Mouse (Mus musculus): ENCODE data around the gene Tfb1m. TPM values are rescaled to one million over a fixed set of nuclear protein-coding genes. Genes with fewer than 3 reads are reported as not detected.
A peak's percentile ranks its signal among the peaks of the same experiment; 100 is the strongest.

Gene Tfb1m
- polyA plus RNA-seq, 1 experiment from 2014 or later: 15.0 TPM

DNA sequence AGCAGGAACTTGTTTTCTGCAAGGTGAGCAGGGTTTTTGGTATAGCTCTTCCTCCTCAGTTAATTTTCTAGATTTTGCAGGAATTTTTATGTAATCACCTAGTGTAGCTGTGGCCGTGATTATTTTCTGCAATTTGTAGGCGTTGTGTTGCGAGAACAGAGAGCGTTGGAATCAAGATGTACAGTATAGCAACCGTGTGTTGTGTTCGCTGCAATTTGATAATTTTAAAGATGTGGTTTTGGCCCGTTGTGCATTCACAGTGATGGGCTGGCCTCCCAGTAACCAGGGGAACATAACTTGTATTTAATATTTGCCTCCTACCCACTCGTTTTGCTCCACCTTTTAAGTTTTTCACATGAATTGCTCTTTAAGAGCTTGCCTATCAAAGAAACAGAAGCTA, 74.5 kb downstream of the Tfb1m start:
- no peak for ATAC-seq (replicated peaks; ENCODE audit: low FRiP score, low read depth)
- Histone ChIP-seq H3K4me2 (ENCODE audit: low read length) (no peak overlapping the region), H3K27me3 (ENCODE audit: insufficient read depth, low read length) (no peaks in the 10 kb centered on the region), H3K9ac (ENCODE audit: low read depth, low read length) (no peak overlapping the region), H3K36me3 (ENCODE audit: insufficient read depth, low read length) (no peaks in the 10 kb centered on the region), H3K27ac (no peak overlapping the region), H3K4me1 (replicated peaks; ENCODE audit: insufficient read depth, low read length) (no peaks in the 10 kb centered on the region), H3K4me3 (replicated peaks; ENCODE audit: low read depth, low read length) (no peak overlapping the region), H3K9me3 (replicated peaks; ENCODE audit: low read length) (no peaks in the 10 kb centered on the region)
- 89% methylated on average over 8 of the region's 8 CpGs for WGBS
- TF ChIP-seq CTCF (IDR thresholded peaks at IDR 0.05; ENCODE audit: low read depth): no peak
- no peak for DNase-seq (ENCODE audit: low spot score)

DNA sequence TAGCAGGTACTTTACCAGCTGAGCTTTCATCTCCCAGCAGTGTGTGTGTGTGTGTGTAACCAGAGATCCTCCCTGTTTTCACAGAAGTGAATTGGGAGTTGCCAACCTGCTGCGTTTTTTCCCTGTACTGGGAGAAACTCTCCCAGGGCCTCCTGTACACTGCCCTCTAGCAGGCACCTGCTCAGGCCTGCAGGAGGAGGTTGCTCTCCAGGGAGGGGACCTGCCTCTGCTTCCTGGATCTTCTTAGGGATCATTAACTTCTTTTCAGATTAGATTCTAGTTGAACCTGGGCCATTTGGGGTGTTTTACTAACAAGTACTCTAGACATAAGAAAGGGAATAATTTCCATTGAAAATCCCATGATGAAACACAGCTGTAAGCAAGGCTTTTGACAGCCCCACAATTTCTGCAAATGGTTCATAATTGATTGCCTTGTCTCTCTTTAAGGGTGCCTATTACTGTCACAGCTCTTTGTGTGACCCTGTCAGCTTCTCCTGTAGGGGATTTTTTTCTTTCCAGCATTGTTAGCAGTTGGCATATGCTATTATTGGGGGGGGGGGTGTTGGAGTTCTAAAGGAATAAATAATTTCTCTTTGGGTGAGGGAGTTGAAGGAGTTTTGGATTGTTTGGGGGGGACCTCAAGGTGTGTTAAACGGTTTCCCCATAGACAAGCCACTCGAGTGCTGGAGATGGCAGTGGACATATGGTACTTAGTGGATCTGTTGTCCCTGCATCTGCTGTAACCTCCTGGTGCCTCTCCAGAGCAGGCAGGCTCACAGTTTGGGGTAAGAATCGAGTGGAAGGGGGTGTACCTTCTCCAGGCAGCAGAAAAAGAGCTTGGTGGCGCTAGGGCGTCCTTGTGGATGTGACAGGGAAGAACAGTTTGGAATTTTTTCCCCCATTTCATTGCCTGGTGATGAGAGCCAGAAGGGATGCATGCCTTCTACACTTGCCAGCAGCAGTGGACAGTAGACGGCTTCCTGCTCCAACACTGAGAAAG, 75.7 kb downstream of the Tfb1m start:
- H3K9ac ChIP-seq (ENCODE audit: low read depth, low read length): no peak overlapping the region
- TF ChIP-seq CTCF (IDR thresholded peaks at IDR 0.05; ENCODE audit: low read depth): peak; percentile 42; the same call in 1 of the 2 replicates
- H3K9me3 ChIP-seq (replicated peaks; ENCODE audit: low read length): no peaks in the 10 kb centered on the region
- no peak overlapping the region for H3K27ac ChIP-seq
- no peaks in the 10 kb centered on the region for H3K27me3 ChIP-seq (ENCODE audit: insufficient read depth, low read length)
- WGBS: 65% methylated on average over 7 of the region's 7 CpGs
- H3K36me3 ChIP-seq (ENCODE audit: insufficient read depth, low read length): no peaks in the 10 kb centered on the region
- H3K4me1 ChIP-seq (replicated peaks; ENCODE audit: insufficient read depth, low read length): no peaks in the 10 kb centered on the region
- ATAC-seq (replicated peaks; ENCODE audit: low FRiP score, low read depth) (no peak), DNase-seq (ENCODE audit: low spot score) (peak; percentile 29)
- H3K4me3 ChIP-seq (replicated peaks; ENCODE audit: low read depth, low read length): no peak overlapping the region
- H3K4me2 ChIP-seq (ENCODE audit: low read length): no peak overlapping the region

DNA sequence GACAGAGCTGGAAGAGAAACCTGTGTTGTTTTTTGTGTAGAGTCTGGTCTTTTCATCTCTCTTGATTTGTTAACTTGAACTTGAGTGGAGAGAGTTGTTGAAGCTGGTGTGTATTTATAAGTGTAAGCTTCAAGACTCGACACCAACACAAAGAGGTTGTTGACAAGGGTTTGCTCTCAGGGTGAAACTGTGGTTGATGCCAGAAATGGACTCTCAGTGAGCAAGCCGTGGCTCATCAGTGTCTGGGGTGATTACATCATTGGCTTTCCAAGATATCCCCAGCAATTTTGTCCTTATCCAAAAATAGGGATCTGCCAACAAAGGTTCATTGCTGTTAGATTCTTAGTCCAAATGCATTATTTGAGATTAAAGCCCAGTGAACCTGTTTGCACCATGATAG, 81.0 kb downstream of the Tfb1m start:
- DNase-seq (ENCODE audit: low spot score): no peak
- 79% methylated on average over 2 of the region's 2 CpGs for WGBS
- no peak for ATAC-seq (replicated peaks; ENCODE audit: low FRiP score, low read depth)
- TF ChIP-seq CTCF (IDR thresholded peaks at IDR 0.05; ENCODE audit: low read depth): no peak
- H3K27me3 ChIP-seq (ENCODE audit: insufficient read depth, low read length): no peaks in the 10 kb centered on the region
- no peaks in the 10 kb centered on the region for H3K36me3 ChIP-seq (ENCODE audit: insufficient read depth, low read length)
- H3K4me3 ChIP-seq (replicated peaks; ENCODE audit: low read depth, low read length): no peak overlapping the region
- H3K4me1 ChIP-seq (replicated peaks; ENCODE audit: insufficient read depth, low read length): no peaks in the 10 kb centered on the region
- no peak overlapping the region for H3K4me2 ChIP-seq (ENCODE audit: low read length)
- no peak overlapping the region for H3K27ac ChIP-seq
- H3K9me3 ChIP-seq (replicated peaks; ENCODE audit: low read length): no peaks in the 10 kb centered on the region
- H3K9ac ChIP-seq (ENCODE audit: low read depth, low read length): no peak overlapping the region

DNA sequence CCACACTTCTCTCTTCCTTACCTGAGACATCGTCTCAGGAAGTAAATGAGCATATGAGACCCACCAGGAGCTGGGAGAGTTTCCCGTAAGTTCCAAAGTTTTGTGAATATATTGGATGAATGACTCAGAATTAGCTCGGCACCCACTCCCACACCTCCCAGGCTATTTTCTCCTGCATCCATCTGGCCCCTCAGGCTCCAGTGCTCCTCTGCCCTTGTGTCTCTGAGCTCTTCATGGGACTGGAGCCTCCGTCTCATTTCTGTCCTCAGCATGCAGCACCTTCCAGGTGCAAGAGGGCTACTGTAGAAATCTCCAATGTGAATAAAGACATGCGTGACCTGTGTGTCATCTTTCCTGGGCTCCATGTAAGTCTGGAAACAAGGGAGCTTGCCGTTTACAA, 85.6 kb downstream of the Tfb1m start:
- 81% methylated on average over 6 of the region's 6 CpGs for WGBS
- no peaks in the 10 kb centered on the region for H3K27me3 ChIP-seq (ENCODE audit: insufficient read depth, low read length)
- H3K4me1 ChIP-seq (replicated peaks; ENCODE audit: insufficient read depth, low read length): no peaks in the 10 kb centered on the region
- no peak overlapping the region for H3K27ac ChIP-seq
- TF ChIP-seq CTCF (IDR thresholded peaks at IDR 0.05; ENCODE audit: low read depth): no peak
- no peak overlapping the region for H3K4me3 ChIP-seq (replicated peaks; ENCODE audit: low read depth, low read length)
- H3K9ac ChIP-seq (ENCODE audit: low read depth, low read length): no peak overlapping the region
- ATAC-seq (replicated peaks; ENCODE audit: low FRiP score, low read depth) (no peak), DNase-seq (ENCODE audit: low spot score) (no peak)
- no peaks in the 10 kb centered on the region for H3K9me3 ChIP-seq (replicated peaks; ENCODE audit: low read length)
- no peak overlapping the region for H3K4me2 ChIP-seq (ENCODE audit: low read length)
- H3K36me3 ChIP-seq (ENCODE audit: insufficient read depth, low read length): no peaks in the 10 kb centered on the region

Other genes starting within 250 kb of the Tfb1m start
- gene Tiam2, start 231.2 kb downstream of the Tfb1m start, polyA plus RNA-seq (2015; fragmentation: Nextera tagmentation; extraction: Ambion mirVana): 3.2 and 3.3 TPM in 2 replicates
- 0.25 TPM in 1 of 2 replicates, not detected in the other for gene Cldn20, start 25.2 kb downstream of the Tfb1m start, polyA plus RNA-seq (2015; fragmentation: Nextera tagmentation; extraction: Ambion mirVana)
- not detected in 2 replicates for gene Nox3, start 138.5 kb upstream of the Tfb1m start, polyA plus RNA-seq (2015; fragmentation: Nextera tagmentation; extraction: Ambion mirVana)